Mouse (Mus musculus) testis, postnatal 10 days (tissue): ENCODE results near the gene Sypl2.
A peak's percentile ranks its signal among the peaks of the same experiment; 100 is the strongest.
"Not testable (repeated sequence)": the region's sequence is repeated elsewhere in the genome, so short reads cannot be mapped to it uniquely, and the experiment has no call there.

ENCODE experiments used
- DNase-seq: peaks from one replicate; pipeline ENCODE4 v3.0.0; 2021; ENCODE audit warnings: low spot score

Sypl2 gene

GRCm38 (mm10) chr3:108226558-108227350 is at the start of gene Sypl2:
Gene Sypl2, minus strand, starts transcription at chr3:108226648.
- no peak for DNase-seq

GRCm38 (mm10) chr3:108259319-108259718 is 32.9 kb upstream of the Sypl2 start:
- DNase-seq, result no peak

- no peak for DNase-seq
These were observed 31.5 kb upstream of the Sypl2 start for GRCm38 (mm10) chr3:108257831-108258500.

GRCm38 (mm10) chr3:108256719-108257637 is 30.5 kb upstream of the Sypl2 start, which contains the start of gene Psma5:
Gene Psma5, plus strand, starts transcription at chr3:108256926.
- peak; percentile 97 for DNase-seq

GRCm38 (mm10) chr3:108246857-108247256 is 20.4 kb upstream of the Sypl2 start:
- DNase-seq, result no peak

GRCm38 (mm10) chr3:108241243-108241839 is 14.9 kb upstream of the Sypl2 start:
- no peak for DNase-seq

- not testable (repeated sequence) for DNase-seq
These were observed 11.1 kb upstream of the Sypl2 start for GRCm38 (mm10) chr3:108237474-108238102.

GRCm38 (mm10) chr3:108231646-108232045 is 5.2 kb upstream of the Sypl2 start:
- DNase-seq, result no peak

- DNase-seq, result no peak
These were observed 1.1 kb upstream of the Sypl2 start for GRCm38 (mm10) chr3:108227521-108227920.

- peak; percentile 56 for DNase-seq
These were observed 514 bp downstream of the Sypl2 start for GRCm38 (mm10) chr3:108225711-108226557.

- no peak for DNase-seq
These were observed 5.8 kb downstream of the Sypl2 start for GRCm38 (mm10) chr3:108220661-108221060.

- peak; percentile 62 for DNase-seq
These were observed 11.7 kb downstream of the Sypl2 start for GRCm38 (mm10) chr3:108214734-108215133.

- no peak for DNase-seq
These were observed 14.0 kb downstream of the Sypl2 start for GRCm38 (mm10) chr3:108212406-108212805.

- DNase-seq, result no peak
These were observed 14.6 kb downstream of the Sypl2 start for GRCm38 (mm10) chr3:108211845-108212244.

GRCm38 (mm10) chr3:108210771-108211139 is 15.7 kb downstream of the Sypl2 start, which contains the start of gene Atxn7l2:
Gene Atxn7l2, minus strand, starts transcription at chr3:108210934.
- no peak for DNase-seq

GRCm38 (mm10) chr3:108209946-108210770 is 16.3 kb downstream of the Sypl2 start:
- peak; percentile 93 for DNase-seq

- DNase-seq, result no peak
These were observed 16.9 kb downstream of the Sypl2 start for GRCm38 (mm10) chr3:108209536-108209935.

GRCm38 (mm10) chr3:108209001-108209400 is 17.4 kb downstream of the Sypl2 start:
- no peak for DNase-seq

- no peak for DNase-seq
These were observed 19.6 kb downstream of the Sypl2 start for GRCm38 (mm10) chr3:108206731-108207375.
